Mouse (Mus musculus) lung, postnatal 36 days (tissue): Measurements from ENCODE around the gene Mpst.

ENCODE experiments used
- DNase-seq: peaks from one replicate; pipeline ENCODE4 v3.0.0; 2022; ENCODE audit warnings: mixed read lengths

The Mpst gene

GRCm38 (mm10) chr15:78406293-78406934 is at the start of gene Mpst:
TSS of gene Mpst (plus strand) at chr15:78406416.
- DNase-seq = peak; percentile 94

DNA sequence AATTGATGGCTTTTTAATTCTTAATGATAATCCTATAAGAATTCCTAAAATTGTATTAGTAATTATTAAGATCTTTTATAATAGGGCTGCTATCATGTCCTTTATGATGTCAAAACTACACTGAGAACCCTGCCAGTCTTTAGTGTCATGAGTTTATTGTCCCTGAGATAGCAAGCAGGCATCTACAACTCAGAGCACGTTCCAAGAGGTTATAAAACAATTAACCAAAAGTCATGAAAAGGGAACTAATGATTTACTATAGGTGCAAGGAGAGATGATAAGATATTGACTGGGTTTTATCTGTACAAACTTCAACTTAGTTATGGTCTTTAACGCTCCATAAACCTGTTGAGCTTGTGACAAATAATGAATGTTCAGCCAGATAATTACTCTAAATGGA is 40.3 kb upstream of the Mpst start:
- no peak for DNase-seq

DNA sequence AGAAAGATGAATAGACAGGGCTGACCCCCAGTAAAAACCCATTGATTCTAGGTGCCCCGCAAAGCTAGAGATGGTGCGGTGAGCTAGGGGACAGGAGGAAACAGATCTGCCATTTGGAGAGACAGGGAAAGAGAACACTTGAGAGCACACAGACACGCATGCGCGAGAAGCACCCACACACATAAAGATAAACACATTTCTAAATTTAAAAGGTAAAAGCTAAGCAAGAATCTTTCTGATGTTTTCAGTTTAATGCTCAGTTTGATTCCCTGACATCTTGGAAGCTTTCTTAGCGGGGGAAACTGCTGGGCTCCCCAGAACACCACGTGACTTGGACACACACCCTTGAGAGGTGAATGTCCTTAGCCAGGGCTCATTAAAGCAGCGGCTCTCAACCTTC is 39.3 kb upstream of the Mpst start:
- DNase-seq = no peak

- no peak for DNase-seq
Measured at GRCm38 (mm10) chr15:78367811-78368210, 38.4 kb upstream of the Mpst start.

DNA sequence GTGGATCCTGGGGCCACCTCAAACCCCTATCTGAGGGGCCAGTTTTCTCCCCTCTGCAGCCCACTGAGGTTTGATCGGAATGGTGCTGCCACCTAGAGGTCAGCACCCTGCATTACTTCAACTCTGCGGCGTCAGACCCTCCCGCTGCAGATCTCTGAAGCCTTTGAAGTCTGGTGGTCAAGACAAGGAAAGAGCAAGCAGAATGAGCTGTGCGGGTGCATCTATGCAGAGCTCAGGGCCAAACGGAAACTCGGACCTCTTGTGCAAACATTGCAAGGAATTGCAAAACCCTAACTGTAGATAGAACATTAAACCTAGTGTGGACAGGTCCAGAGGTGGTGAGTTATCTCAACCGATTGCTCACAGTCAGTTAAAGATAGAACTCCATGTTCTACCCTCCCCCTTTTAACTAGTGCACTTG is 37.3 kb upstream of the Mpst start:
- peak; percentile 76 for DNase-seq

DNA sequence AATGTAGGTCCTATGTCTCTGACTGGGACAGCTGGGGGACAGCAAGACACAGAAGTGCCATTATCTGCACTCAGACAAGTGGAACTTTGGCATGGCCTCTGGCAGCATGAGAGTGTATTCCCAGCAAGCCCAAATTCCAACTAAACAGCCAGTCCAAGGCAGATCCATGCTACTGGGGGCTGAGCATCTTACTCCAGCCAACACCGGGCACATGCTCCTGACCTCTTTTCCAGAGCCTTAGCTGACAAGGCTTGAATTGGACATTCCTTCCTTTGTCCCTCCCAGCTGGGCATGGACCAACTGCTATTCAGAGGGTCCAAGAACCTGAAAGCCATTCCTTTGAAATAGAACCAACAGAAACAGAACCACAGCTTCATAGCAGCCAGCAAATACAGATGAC is 36.6 kb upstream of the Mpst start:
- DNase-seq = no peak

GRCm38 (mm10) chr15:78372796-78373195 is 33.4 kb upstream of the Mpst start:
- peak; percentile 81 for DNase-seq

- peak; percentile 60 for DNase-seq
Measured at GRCm38 (mm10) chr15:78374204-78374603, 32.0 kb upstream of the Mpst start.

DNA sequence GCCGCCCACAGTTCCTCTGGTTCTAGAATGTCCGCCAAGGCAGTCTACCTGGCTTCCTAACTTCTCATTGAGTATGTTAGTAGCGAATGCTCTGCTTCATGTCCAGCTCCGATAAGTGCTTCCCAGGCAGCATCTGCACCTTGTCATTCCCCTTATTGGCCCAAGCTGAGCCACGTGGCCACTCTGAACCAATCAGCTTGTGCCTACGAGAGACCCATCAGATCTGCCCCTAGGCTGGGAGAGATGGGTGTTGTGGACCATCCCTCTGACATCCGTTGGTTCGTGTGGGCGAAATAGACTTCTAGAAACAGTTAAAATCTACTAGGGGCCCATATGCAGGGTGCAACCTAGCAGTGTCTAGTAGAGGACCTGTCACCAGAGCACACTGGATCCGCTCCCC is 28.4 kb upstream of the Mpst start:
- no peak for DNase-seq

- no peak for DNase-seq
Measured at GRCm38 (mm10) chr15:78378556-78378955, 27.7 kb upstream of the Mpst start.

DNA sequence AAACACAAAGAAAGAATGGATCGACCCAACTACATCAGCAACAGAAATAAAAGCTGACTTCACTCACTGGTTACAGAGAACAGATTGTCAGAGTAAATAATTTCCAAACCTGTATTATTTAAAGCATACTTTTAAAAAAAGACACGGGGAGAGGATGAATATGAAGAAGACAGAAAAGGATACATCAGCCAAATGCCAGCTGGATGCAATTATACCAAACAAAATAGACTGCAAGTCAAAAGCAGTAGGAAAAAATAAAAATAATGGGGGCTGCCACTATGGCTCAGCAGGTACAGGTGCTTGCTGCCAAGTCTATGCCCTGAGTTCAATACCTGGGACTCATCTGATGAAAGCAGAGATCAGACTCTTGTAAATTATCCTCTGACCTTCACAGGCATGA is 26.0 kb upstream of the Mpst start:
- DNase-seq = no peak

DNA sequence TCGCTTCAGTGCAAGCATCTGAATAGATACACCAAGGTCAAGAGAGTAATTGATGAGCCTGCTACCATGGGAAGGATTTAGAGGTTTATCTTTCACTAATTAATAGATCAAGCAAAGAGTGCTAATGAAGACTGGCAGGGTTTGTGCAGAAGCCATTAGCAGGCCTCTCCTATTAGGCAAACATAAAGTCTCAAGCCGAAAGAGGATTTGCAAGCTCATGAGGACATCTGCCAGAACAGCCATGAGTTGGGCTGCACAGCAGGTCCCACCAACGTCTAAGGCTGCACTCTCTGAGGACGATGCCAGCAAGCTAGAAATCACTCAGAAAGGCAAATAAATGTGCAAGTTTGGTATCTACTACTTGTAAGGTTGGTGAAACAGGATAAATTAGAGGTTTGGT is 25.5 kb upstream of the Mpst start:
- no peak for DNase-seq

GRCm38 (mm10) chr15:78382115-78382514 is 24.1 kb upstream of the Mpst start:
- DNase-seq = no peak

DNA sequence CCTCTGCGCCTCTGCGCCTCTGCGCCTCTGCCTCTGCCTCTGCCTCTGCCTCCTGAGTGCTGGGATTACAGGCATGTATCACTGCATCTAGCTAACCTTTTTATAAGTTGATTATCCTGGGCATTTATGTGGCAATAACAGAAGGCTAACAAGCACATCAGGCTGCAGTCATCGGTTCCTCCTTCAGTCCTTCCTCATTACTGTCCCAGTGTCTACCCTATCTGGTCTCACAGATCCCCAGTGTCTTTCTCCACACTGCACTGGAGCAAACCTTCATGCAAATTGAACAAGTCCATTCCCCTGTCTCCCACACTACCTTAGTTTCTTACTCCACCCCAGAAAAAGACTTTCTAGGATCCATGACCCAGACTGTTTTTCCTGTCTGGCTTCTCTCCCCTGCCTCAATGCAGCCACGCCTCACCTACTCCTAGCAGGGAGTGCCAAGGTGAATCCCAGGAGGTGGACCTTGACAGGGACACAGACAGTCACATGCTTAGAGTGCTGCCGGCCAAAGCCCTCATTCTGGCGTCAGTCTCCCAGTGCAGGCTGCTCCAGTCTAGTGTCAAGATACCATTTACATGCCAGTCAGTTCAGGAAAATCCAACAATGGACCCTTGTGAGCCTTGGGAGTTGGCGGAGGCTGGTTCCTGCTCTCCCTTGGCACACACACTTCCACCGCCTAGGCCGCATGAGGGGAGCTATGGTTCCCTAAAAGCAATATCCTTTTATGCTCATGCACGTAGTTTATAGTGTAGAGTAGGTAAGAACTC is 22.6 kb upstream of the Mpst start:
- no peak for DNase-seq

DNA sequence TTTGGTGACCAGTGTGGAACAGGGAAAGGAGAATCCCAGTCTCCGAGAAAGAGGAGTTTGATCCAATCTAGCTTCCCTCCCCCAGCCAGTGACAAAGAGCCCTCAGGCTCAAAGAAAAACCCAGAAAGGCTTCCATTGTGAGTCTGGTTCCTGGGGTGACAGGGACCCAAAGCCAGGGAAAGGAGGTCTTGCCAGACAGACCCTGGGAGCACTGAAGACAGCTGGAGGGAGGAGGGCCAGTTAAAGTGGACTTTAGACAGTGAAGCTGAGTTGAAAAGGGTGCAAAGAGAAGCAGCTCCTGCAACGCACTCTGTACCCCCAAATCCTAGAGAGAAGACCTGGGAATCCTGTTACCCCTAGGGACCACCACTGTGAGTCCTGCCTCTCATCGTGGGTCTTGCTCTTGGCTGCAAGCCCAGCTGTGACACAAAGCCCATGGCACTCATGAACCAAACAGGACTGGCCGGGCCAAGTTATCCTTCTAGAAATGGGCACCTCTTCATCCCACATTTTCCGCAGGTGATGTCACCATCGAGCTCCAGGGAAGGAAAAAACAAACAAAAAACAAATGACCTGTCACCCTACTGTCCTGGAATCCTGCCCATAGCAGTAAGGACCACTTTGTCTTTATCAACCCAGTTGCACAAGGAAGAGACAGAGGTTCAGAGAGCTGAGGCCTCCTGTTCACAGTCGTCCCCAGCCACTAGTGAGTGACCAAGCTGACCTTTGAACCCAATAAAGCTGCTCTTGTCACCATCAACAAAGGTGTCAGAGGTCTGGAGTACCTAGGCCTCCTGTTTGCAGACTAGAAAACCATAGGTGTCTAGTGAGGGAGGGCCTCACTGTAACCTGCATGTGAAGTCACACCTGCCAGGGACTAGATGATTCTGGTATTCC is 21.7 kb upstream of the Mpst start:
- no peak for DNase-seq

DNA sequence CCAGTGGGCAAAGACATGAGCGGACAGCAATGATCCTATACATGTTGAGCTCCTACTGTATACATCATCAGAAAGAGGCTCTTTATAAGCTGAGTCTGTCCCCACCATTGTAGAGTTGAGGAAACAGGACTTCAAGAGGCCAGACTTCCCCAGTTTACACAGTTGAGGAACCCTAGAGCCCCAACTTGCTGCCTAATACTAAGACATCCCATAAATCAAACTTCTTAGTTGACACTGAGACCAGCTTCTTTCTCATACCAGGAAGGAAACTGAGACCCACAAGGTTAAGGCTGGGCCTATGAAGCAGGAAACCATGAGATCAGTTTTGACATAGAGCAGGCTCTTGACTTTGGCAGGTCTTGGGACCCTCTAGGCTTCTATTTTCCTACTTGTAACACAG is 20.7 kb upstream of the Mpst start:
- DNase-seq = no peak

DNA sequence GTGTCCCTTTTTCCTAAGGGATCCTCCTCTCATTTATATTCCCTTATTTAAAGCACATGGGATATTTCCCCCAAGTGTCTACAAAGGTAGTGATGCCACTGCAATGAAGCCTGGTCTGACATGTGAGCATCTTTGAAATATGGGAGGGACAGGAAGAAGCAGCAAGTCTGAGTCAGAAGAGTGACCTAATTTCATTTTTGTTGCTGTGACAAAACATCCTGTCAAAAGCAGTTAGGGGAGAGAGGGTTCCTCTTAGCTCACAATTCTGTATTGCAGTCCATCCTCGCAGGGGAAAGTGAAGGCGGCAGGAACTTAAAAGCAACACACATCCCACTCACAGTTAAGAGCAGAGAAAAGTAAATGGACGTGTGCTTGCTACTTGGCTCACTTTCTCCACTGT is 15.4 kb upstream of the Mpst start:
- DNase-seq = no peak

- DNase-seq = no peak
Measured at GRCm38 (mm10) chr15:78395478-78395962, 10.7 kb upstream of the Mpst start, which contains the start of gene Tex33. TSS of gene Tex33 (minus strand) at chr15:78395912.

GRCm38 (mm10) chr15:78401345-78401744 is 4.9 kb upstream of the Mpst start:
- peak; percentile 37 for DNase-seq

GRCm38 (mm10) chr15:78401921-78402320 is 4.3 kb upstream of the Mpst start:
- DNase-seq = peak; percentile 82

- DNase-seq = peak; percentile 93
Measured at GRCm38 (mm10) chr15:78402423-78402822, 3.8 kb upstream of the Mpst start.

GRCm38 (mm10) chr15:78403301-78403741 is 2.9 kb upstream of the Mpst start:
- DNase-seq = peak; percentile 64

- peak; percentile 64 for DNase-seq
Measured at GRCm38 (mm10) chr15:78403896-78404295, 2.3 kb upstream of the Mpst start.
